Mouse (Mus musculus) layer of hippocampus, postnatal 14 days (tissue): Measurements from ENCODE around the gene Sstr3. TPM values are rescaled to one million over a fixed set of nuclear protein-coding genes. Genes with fewer than 3 reads are reported as not detected.
A peak's percentile ranks its signal among the peaks of the same experiment; 100 is the strongest.

ENCODE experiments used
- DNase-seq, 2 experiments: peaks; one replicate each; pipeline ENCODE4 v3.0.0; 2021 to 2022; ENCODE audit warnings: low spot score in 2 of 2, mixed read lengths in 1 of 2
- total RNA-seq, 2 experiments: library from RNA; stranded (reverse); gene quantifications; 2 replicates each; pipeline ENCODE4 v1.2.3; 2021

Sstr3 gene
- total RNA-seq, 2 experiments from 2014 or later, result 22.9 to 23.9 TPM

GRCm38 (mm10) chr15:78531451-78531720, 13.1 kb downstream of the Sstr3 start:
- DNase-seq, result no peak

- DNase-seq, result no peak
These were observed 13.6 kb downstream of the Sstr3 start, which contains the start of gene C1qtnf6 for GRCm38 (mm10) chr15:78530671-78531450. C1qtnf6 (minus strand) TSS chr15:78531416.

- DNase-seq, result no peak
These were observed 14.3 kb downstream of the Sstr3 start for GRCm38 (mm10) chr15:78530141-78530540.

- peak; percentile 71 for DNase-seq
These were observed 15.0 kb downstream of the Sstr3 start for GRCm38 (mm10) chr15:78529428-78529990.

GRCm38 (mm10) chr15:78528726-78529411, 15.6 kb downstream of the Sstr3 start:
- no peak for DNase-seq

- DNase-seq, result peak; percentile 71 to 83
These were observed 16.5 kb downstream of the Sstr3 start for GRCm38 (mm10) chr15:78527973-78528372.

- DNase-seq, result no peak
These were observed 20.3 kb downstream of the Sstr3 start for GRCm38 (mm10) chr15:78524163-78524562.

- no peak for DNase-seq
These were observed 22.6 kb downstream of the Sstr3 start for GRCm38 (mm10) chr15:78521892-78522291.

GRCm38 (mm10) chr15:78521331-78521730, 23.2 kb downstream of the Sstr3 start:
- no peak for DNase-seq

- no peak for DNase-seq
These were observed 24.3 kb downstream of the Sstr3 start for GRCm38 (mm10) chr15:78520112-78520715.

- no peak for DNase-seq
These were observed 26.3 kb downstream of the Sstr3 start for GRCm38 (mm10) chr15:78518221-78518620.

- no peak for DNase-seq
These were observed 28.7 kb downstream of the Sstr3 start for GRCm38 (mm10) chr15:78515759-78516158.

GRCm38 (mm10) chr15:78514393-78515146, 29.9 kb downstream of the Sstr3 start:
- DNase-seq, result peak; percentile 80 to 87

- no peak for DNase-seq
These were observed 31.5 kb downstream of the Sstr3 start for GRCm38 (mm10) chr15:78513019-78513418.

GRCm38 (mm10) chr15:78511951-78512350, 32.5 kb downstream of the Sstr3 start:
- no peak for DNase-seq

- no peak for DNase-seq
These were observed 33.7 kb downstream of the Sstr3 start for GRCm38 (mm10) chr15:78510736-78511135.

- DNase-seq, result no peak
These were observed 34.3 kb downstream of the Sstr3 start for GRCm38 (mm10) chr15:78510121-78510576.

- DNase-seq, result no peak
These were observed 35.1 kb downstream of the Sstr3 start for GRCm38 (mm10) chr15:78509297-78509899.

GRCm38 (mm10) chr15:78508443-78508842, 36.0 kb downstream of the Sstr3 start:
- no peak for DNase-seq

GRCm38 (mm10) chr15:78505541-78505940, 38.9 kb downstream of the Sstr3 start:
- no peak for DNase-seq

GRCm38 (mm10) chr15:78504816-78505215, 39.7 kb downstream of the Sstr3 start:
- DNase-seq, result no peak
